Mouse (Mus musculus): Measurements from ENCODE around the gene Ift74. TPM values are rescaled to one million over a fixed set of nuclear protein-coding genes. Genes with fewer than 3 reads are reported as not detected.

The Ift74 gene
- polyA plus RNA-seq (2014; fragmentation: Illumina TruSeq; extraction: RNeasy Lipid Tissue Mini Kit (QIAGEN cat#74804); ENCODE audit: low read depth, low replicate concordance): 17.6 TPM

GRCm38 (mm10) chr4:94613972-94614626 lies at the start of gene Ift74:
Ift74 (plus strand) TSS chr4:94614491.

GRCm38 (mm10) chr4:94603031-94603629 lies 11.2 kb upstream of the Ift74 start, which contains the start of gene Plaa:
Plaa (minus strand) TSS chr4:94603244.

GRCm38 (mm10) chr4:94649920-94650319 lies 35.6 kb downstream of the Ift74 start, which contains the start of gene Lrrc19:
Lrrc19 (minus strand) TSS chr4:94650144.

GRCm38 (mm10) chr4:94738838-94739731 lies 124.8 kb downstream of the Ift74 start, which contains the start of gene Tek:
Tek (plus strand) TSS chr4:94739289.

Other genes with a start within 250 kb of the Ift74 start
- not detected for gene Gm10306, start 57.9 kb upstream of the Ift74 start, polyA plus RNA-seq (2014; fragmentation: Illumina TruSeq; extraction: RNeasy Lipid Tissue Mini Kit (QIAGEN cat#74804); ENCODE audit: low read depth, low replicate concordance)
- 9.0 TPM for gene Caap1, start 57.7 kb upstream of the Ift74 start, polyA plus RNA-seq (2014; fragmentation: Illumina TruSeq; extraction: RNeasy Lipid Tissue Mini Kit (QIAGEN cat#74804); ENCODE audit: low read depth, low replicate concordance)
- 37.5 TPM for gene Plaa, start 11.2 kb upstream of the Ift74 start, polyA plus RNA-seq (2014; fragmentation: Illumina TruSeq; extraction: RNeasy Lipid Tissue Mini Kit (QIAGEN cat#74804); ENCODE audit: low read depth, low replicate concordance)
- not detected for gene Lrrc19, start 35.7 kb downstream of the Ift74 start, polyA plus RNA-seq (2014; fragmentation: Illumina TruSeq; extraction: RNeasy Lipid Tissue Mini Kit (QIAGEN cat#74804); ENCODE audit: low read depth, low replicate concordance)
- 13.5 TPM for gene Tek, start 124.8 kb downstream of the Ift74 start, polyA plus RNA-seq (2014; fragmentation: Illumina TruSeq; extraction: RNeasy Lipid Tissue Mini Kit (QIAGEN cat#74804); ENCODE audit: low read depth, low replicate concordance)

All from adipose tissue, adult 10 weeks (tissue).